Mouse (Mus musculus) left cerebral cortex, postnatal 10 days (tissue): ENCODE measurements at regions not wholly inside any gene's neighbourhood (a gene's known extent, or its start where the extent isn't known, plus 50 kb on each side); places are given as distances from the start of the nearest gene placed in this dataset.
"Not testable (repeated sequence)": the region's sequence is repeated elsewhere in the genome, so short reads cannot be mapped to it uniquely, and the experiment has no call there.

ENCODE experiments used
- DNase-seq, 2 experiments: peaks; one replicate each; pipeline ENCODE4 v3.0.0; 2021 to 2022; ENCODE audit warnings: low spot score in 2 of 2, mixed read lengths in 1 of 2; ENCODE audit errors: extremely low spot score in 1 of 2
- intact Hi-C: fragments of 180-260 bp; cut with DNase I; formaldehyde crosslinking; loops from one replicate; pipeline ENCODE4 v1.15.1; 2025

GRCm38 (mm10) chr5:134848981-134849380, 57.6 kb downstream of the Tmem270 start:
- DNase-seq = no peak
- intact Hi-C loops = no loop called here

- intact Hi-C loops = no loop called here
- DNase-seq = no peak
These were observed 58.0 kb downstream of the Tmem270 start for GRCm38 (mm10) chr5:134848571-134848970.

GRCm38 (mm10) chr5:134845416-134845815, 61.1 kb downstream of the Tmem270 start:
- intact Hi-C loops = no loop called here

GRCm38 (mm10) chr5:134844216-134844615, 62.3 kb downstream of the Tmem270 start:
- intact Hi-C loops = not testable (repeated sequence)

More at GRCm38 (mm10) chr5:134845416-134845815, 61.1 kb downstream of the Tmem270 start:
- DNase-seq = no peak

GRCm38 (mm10) chr5:134841205-134841980, 65.1 kb downstream of the Tmem270 start:
- intact Hi-C loops = no loop called here
- DNase-seq = no peak

More at GRCm38 (mm10) chr5:134844216-134844615, 62.3 kb downstream of the Tmem270 start:
- not testable (repeated sequence) for DNase-seq

GRCm38 (mm10) chr5:134836489-134836888, 70.0 kb downstream of the Tmem270 start:
- intact Hi-C loops = no loop called here
- no peak for DNase-seq

GRCm38 (mm10) chr5:134832896-134833295, 73.6 kb downstream of the Tmem270 start:
- intact Hi-C loops = no loop called here
- DNase-seq = no peak

- no peak for DNase-seq
- intact Hi-C loops = no loop called here
These were observed 70.5 kb upstream of the Eln start for GRCm38 (mm10) chr5:134817671-134818070.

GRCm38 (mm10) chr5:134809121-134809520, 62.0 kb upstream of the Eln start:
- intact Hi-C loops = no loop called here
- no peak for DNase-seq

GRCm38 (mm10) chr5:134804291-134805049, 57.3 kb upstream of the Eln start:
- intact Hi-C loops = no loop called here
- DNase-seq = no peak

GRCm38 (mm10) chr5:134802161-134802719, 55.1 kb upstream of the Eln start:
- intact Hi-C loops = no loop called here
- DNase-seq = no peak

GRCm38 (mm10) chr5:134800481-134800880, 53.4 kb upstream of the Eln start:
- DNase-seq = no peak
- intact Hi-C loops = no loop called here

GRCm38 (mm10) chr5:134799911-134800310, 52.8 kb upstream of the Eln start:
- intact Hi-C loops = no loop called here
- no peak for DNase-seq

GRCm38 (mm10) chr5:134797688-134798094, 50.6 kb upstream of the Eln start:
- intact Hi-C loops = no loop called here
- peak in 1 of 2 experiments; percentile 46 for DNase-seq
